Mouse (Mus musculus) erythroblast, embryonic 14.5 days (primary cell): Measurements from ENCODE around the gene Jmjd1c.

Experiments
- GATA1 ChIP-seq: IDR thresholded peaks from 2 replicates; pipeline ENCODE4 v1.6.1; 2012; ENCODE audit warnings: low read length, inconsistent platforms, mixed read lengths
- TAL1 ChIP-seq: IDR thresholded peaks from 3 replicates; pipeline ENCODE4 v1.6.1; 2012; ENCODE audit warnings: low read length, inconsistent platforms, mixed read lengths

DNA sequence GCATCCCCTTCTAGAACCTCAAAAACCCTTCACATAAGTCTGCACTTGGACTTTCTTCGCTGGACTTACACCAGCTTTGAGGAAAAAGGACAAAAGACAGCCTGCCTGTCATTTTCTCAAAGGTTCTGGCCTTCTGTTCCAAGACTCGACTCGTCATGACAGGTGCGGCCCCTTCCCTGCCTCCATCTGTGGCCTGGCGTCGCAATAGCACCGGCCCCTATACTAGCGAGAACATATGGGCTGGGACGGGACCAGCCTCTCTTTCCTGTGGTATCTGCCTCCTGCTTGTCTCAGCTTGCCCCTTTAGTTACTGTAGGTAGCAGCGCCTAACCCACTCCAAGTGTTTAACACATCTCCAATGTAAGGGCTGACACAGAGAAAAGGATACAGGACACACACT lies 10.8 kb upstream of the Jmjd1c start:
- TF ChIP-seq GATA1 (no peak), TAL1 (no peak)
